Mouse (Mus musculus): Measurements from ENCODE around the gene Ankib1. TPM values are rescaled to one million over a fixed set of nuclear protein-coding genes. Genes with fewer than 3 reads are reported as not detected.

Gene Ankib1
- total RNA-seq, 2 experiments from 2014 or later: 18.2 to 19.0 TPM

DNA sequence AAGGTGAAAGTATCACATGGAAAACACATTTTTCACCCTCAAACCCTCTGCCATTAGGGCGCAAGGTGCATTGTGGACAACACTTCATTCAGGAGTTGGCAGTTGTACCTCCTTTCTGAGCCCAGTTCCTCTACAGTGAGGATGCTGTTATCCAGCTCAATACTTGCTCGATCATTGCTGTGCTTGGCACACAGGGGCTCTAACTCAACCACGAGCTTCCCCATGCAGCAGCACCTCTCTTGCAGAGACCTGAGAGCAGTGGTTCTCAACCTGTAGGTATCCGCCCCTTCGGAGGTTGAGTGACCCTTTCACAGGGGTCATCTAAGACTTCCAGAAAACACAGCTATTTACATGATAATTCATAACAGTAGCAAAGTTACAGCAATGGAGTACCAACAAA is 151.1 kb downstream of the Ankib1 start:
- DNase-seq: no peak
- intact Hi-C loops (cut with DNase I; ENCODE audit: low total_unique reads): no loop called here

DNA sequence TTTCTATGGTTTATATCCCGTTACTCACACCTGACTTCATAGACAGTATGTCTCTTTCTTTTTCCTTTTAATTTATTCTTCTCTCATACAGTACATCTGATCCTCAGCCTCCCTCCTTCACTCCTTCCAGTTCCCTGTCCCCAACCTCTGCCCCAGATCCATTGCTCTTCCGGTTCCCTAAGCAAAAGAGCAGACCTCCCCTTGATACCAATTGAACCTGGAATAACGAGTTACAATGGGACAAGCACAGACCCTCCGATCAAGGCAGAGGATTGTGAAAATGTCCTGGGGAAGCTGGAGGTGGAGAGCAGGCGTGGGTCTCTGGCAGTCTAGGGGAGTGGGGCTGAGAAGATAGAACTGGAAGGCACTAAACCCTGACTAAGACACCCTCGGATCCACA is 151.8 kb downstream of the Ankib1 start, which contains the start of gene Tmbim7:
TSS of gene Tmbim7 (plus strand) at position 301 of the 400 bp plus-strand sequence.
- no peak for DNase-seq
- intact Hi-C loops (cut with DNase I; ENCODE audit: low total_unique reads): no loop called here

DNA sequence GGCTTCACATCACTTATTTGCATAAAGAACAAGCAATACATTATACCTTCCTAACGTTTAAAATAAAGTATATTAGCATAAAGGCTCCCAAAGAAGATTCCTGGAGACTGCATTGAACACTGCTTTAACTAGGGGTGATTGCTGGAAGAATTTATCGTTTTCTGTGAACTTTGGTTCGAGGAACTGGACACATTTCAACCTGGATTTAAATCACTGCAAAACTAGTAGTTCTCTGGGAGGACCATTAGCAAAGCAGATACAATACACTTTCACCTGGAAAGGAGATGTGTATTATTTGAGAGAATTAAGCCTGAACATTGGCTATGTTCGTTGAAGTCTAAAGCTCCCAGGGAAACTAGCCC is 153.9 kb downstream of the Ankib1 start:
- no peak for DNase-seq

DNA sequence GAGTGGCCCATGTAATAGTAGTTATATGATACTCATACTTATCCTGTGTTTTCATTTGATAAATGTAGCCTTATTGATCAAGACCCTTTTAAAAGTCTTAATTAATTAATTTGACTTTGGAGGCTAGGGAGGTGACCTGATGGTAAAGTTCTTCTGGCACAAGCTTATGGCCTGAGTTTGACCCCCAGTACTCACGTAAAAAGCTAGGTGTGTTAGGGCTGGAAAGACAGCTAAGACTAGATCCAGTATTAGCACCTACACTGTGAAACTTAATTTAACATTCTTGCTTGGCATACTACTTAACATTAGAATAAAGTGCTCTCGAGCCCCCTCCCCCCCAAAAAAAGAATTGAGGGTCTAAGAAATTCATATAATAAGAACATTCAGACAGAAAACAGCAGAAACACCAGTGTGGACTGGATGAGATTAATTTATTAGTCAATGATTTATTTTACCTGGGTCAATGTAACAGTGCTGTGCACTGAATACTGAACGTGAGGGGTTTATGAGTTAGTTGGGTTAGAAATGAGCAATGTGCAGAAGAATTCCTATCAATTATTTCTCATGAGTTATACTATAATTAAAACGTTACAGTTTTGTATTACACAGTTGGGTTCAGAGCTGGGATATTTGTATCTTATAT is 154.4 kb downstream of the Ankib1 start:
- intact Hi-C loops (cut with DNase I; ENCODE audit: low total_unique reads): loop anchor here (10.0 kb wide), 1 partner anchor 166 kb away; no protein-coding TSS in a partner anchor
- DNase-seq: no peak

More for the DNA sequence above, 153.9 kb downstream of the Ankib1 start:
- intact Hi-C loops (cut with DNase I; ENCODE audit: low total_unique reads): loop anchor here (10.0 kb wide), 1 partner anchor 166 kb away; no protein-coding TSS in a partner anchor

DNA sequence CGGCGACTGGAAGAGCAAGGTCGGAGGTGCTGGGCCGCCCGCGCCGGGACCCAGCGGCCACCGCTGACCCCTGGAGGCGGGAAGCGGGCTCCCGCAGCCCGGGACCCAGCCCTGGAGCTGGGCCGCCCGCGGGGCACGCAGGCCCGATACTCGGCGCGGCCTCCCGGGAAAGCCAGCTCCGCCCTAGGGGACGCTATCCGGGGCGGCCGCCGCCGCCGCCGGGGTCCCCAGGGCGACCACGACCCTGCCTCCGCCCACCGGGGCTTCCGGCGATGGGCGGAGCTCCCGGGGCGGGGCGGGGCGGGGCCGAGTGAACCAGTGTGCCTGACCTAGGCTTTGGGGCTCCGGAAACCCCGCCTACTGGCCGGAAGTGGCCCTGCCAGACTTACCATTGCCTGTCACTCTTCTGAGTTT is 155.0 kb downstream of the Ankib1 start:
- peak; percentile 91 for DNase-seq
- intact Hi-C loops (cut with DNase I; ENCODE audit: low total_unique reads): loop anchor here (10.0 kb wide), 1 partner anchor 167 kb away; no protein-coding TSS in a partner anchor

DNA sequence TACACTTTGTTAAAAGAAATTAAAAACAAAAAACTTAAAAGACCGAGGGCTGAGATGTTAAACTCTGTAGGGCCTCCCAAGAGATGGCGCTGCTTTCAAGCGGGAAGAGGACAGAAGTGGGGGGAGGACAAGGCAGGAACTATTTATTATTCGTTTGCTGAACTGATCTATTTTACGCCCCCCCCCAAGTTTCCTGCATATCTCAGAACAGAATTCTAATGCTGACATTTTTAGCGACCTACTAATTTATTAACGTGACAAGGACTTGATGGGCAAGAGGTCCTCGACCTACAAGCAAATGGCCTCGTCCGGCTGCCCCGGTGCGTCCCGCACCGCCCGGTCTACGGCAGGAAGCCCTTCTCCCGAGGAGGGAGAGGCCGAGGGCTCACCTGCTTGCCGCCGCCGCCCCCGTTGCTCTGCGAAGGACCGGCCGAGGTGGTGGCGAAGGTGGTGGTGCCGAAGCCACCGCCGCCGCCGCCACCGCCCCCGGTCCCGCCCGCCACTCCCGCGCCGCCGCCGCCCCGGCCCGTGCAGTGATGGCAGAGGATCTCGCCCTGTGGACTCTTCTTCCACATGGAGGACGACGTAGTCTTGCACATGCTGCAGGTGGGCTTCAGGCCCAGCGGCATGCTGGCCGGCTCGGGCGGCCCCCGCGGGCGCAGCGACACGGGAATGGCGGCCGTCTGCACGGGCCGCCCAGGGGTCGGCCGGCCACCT is 155.6 kb downstream of the Ankib1 start:
- DNase-seq: peak; percentile 41

DNA sequence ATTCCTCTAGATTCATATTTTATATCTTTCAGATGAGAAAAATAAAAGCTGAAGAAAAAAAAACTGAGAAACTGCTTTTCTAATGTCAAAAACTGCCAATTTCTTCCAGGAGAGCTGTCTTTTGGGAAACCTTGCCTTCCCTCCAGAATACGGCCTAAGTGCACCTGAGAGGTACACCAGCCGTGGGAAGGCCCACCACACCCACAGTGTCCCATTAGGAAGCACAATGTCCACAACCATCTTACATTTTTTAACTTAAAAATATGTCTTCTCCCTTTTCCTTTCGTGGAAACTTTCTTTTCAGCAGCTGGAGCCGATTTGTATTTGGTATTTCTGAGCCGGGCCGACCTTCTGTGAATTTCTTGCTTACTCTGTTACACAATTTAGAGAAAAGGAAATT is 156.2 kb downstream of the Ankib1 start:
- intact Hi-C loops (cut with DNase I; ENCODE audit: low total_unique reads): loop anchor here (10.0 kb wide), 1 partner anchor 168 kb away; no protein-coding TSS in a partner anchor
- no peak for DNase-seq

More for the DNA sequence above, 155.6 kb downstream of the Ankib1 start:
- intact Hi-C loops (cut with DNase I; ENCODE audit: low total_unique reads): loop anchor here (10.0 kb wide), 1 partner anchor 168 kb away; no protein-coding TSS in a partner anchor

DNA sequence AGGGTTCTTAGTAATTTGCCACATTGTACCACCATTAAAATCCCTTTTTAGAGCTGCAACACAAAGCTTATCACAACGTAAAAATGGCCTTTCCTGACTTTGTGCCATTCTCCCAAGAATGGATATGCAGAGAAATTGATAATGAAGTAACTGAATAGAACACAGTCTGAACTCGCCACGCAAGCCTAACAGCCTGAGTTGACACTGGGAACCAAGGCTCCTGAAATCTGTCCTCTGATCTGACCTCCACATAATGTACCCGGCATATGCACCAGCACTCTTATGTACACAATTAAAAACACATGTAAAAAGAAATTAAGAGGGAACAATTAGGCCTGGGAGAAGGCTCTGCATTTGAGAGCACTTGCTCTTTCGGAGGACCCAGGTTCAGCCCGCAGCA is 157.4 kb downstream of the Ankib1 start:
- intact Hi-C loops (cut with DNase I; ENCODE audit: low total_unique reads): loop anchor here (10.0 kb wide), 1 partner anchor 169 kb away; no protein-coding TSS in a partner anchor
- DNase-seq: no peak

DNA sequence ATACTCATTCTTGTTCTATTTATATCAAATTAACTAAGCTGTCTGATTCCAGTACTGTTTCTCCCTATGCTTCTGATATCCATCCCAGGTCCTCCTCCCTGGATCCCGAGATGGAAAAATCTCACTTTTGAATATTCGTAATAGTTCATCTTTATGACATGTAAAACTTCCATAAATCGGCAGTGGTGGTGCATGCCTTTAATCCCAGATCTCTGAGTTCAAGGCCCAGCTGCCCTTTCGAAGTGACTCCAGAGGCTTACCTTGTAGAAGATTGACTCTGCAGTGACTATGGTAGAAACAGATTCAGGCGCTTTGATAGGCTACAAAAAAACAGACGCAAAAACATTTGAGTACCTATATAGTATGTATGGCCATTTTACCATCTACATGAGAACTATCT is 158.1 kb downstream of the Ankib1 start:
- DNase-seq: no peak
- intact Hi-C loops (cut with DNase I; ENCODE audit: low total_unique reads): loop anchor here (10.0 kb wide), 1 partner anchor 170 kb away; no protein-coding TSS in a partner anchor

Small RNA genes lying within 50 kb of the gene (microRNA-seq; reads per million reads assigned to microRNA genes)
- gene Gm22926: 0 reads per million in 2 experiments
- 0 reads per million in 2 experiments for gene Gm26238

Other genes with a start within 250 kb of the Ankib1 start
- 1 to 10 TPM; 3.6 TPM for gene 1700109H08Rik, start 231.4 kb downstream of the Ankib1 start, total RNA-seq (2021)
- gene Pex1, start 206.9 kb downstream of the Ankib1 start, total RNA-seq (2021): 1 to 10 TPM; 5.6 to 7.4 TPM
- 1 to 10 TPM; 4.8 to 5.8 TPM for gene Rbm48, start 206.3 kb downstream of the Ankib1 start, total RNA-seq (2021)
- gene Tmbim7, start 151.7 kb downstream of the Ankib1 start, total RNA-seq (2021): not detected
- gene Gatad1, start 145.7 kb downstream of the Ankib1 start, total RNA-seq (2021): 10 to 100 TPM; 63.6 to 70.5 TPM
- gene Krit1, start 259 bp upstream of the Ankib1 start, total RNA-seq (2021): 10 to 100 TPM; 14.5 to 15.3 TPM
- gene Lrrd1, start 42.2 kb upstream of the Ankib1 start, total RNA-seq (2021): not detected
- gene Mterf1a, start 91.0 kb upstream of the Ankib1 start, total RNA-seq (2021): 1 to 10 TPM; 1.3 to 1.7 TPM
- 10 to 100 TPM; 33.9 to 40.6 TPM for gene Akap9, start 125.1 kb upstream of the Ankib1 start, total RNA-seq (2021)

All from gastrocnemius, postnatal 14 days (tissue).